Comparison of ENCODE assay signal across 12 mouse cellular contexts in the genomic region with DNA sequence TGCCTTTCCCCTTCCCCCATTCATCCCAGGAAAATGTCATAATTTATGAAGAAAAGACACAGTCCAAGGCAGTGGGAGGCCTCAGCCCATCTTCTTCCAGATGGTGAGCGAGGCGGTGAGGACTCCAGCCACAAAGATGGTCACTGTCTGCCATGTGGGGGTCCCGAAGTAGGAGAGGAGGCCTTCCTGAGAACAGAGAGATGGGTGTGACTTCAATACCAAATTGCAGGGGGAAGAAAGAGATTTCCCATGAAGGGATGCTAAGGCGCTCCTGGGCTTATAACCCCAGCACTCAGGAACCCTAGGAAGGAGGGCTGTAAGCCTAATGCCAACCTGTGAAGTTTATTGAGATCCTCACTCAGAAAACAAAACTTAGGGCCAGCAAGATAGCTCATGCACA. TPM values are rescaled to one million over a fixed set of nuclear protein-coding genes. Genes with fewer than 3 reads are reported as not detected.
DNase-seq lines count a peak whose midpoint lies in the region; ATAC-seq and TF ChIP-seq lines count a peak whose summit lies in the region.
"Had no signal": no experiment of that assay in that cellular context is flagged by ENCODE, and none has a peak within 500 bp of the region (broad histone marks: within the 10 kb centered on the region; RNA-seq: fewer than 3 reads in every experiment).

No protein-coding gene starts in this region.

- H3K36me3 ChIP-seq in lung, embryonic 16.5 days (ENCODE audit: control insufficient read depth, insufficient read depth, low read length), result peaks cover 29% of the 10 kb centered on the region
- H3K36me3 ChIP-seq in forebrain, embryonic 13.5 days (ENCODE audit: poor library complexity, severe bottlenecking), result peaks cover 63% of the 10 kb centered on the region
- H3K36me3 ChIP-seq in myocyte (ENCODE audit: control insufficient read depth, insufficient read depth), result peaks cover 40% of the 10 kb centered on the region

- peak; percentile 93 for DNase-seq in heart, adult 11 months
- no peak for DNase-seq in heart, adult 8-10 months (ENCODE audit: low spot score)
- DNase-seq in lung, adult 2 months, result no peak
- DNase-seq in cerebellum, postnatal 36 days, result no peak
- DNase-seq in cerebellum, adult 9-10 months, result no peak
- DNase-seq: cerebellum, adult 8-10 months; gastrocnemius, postnatal 25 days; layer of hippocampus, adult 9-11 months; right cerebral cortex, postnatal 4 days had no signal

- peaks cover 57% of the 10 kb centered on the region for H3K79me2 ChIP-seq in myocyte (ENCODE audit: control insufficient read depth, insufficient read depth)

- no peak overlapping the region for H3ac ChIP-seq in myocyte (ENCODE audit: control insufficient read depth, insufficient read length)

- TF ChIP-seq POLR2A in lung, adult 2 months (IDR thresholded peaks at IDR 0.05; ENCODE audit: borderline replicate concordance, extremely low read depth, low read depth, low read length), result no peak
- TF ChIP-seq POLR2A in myocyte (IDR thresholded peaks at IDR 0.05; ENCODE audit: insufficient read length, low read depth), result no peak

- H3K27me3 ChIP-seq in lung, embryonic 16.5 days (ENCODE audit: control insufficient read depth, insufficient read depth, low read depth, low read length), result no peaks in the 10 kb centered on the region
- no peaks in the 10 kb centered on the region for H3K27me3 ChIP-seq in forebrain, embryonic 13.5 days
- H3K27me3 ChIP-seq in myocyte (ENCODE audit: control insufficient read depth, insufficient read depth, insufficient read length), result no peaks in the 10 kb centered on the region

- H3K4me2 ChIP-seq in lung, embryonic 16.5 days (ENCODE audit: low read depth, low read length), result no peak overlapping the region
- H3K4me2 ChIP-seq in forebrain, embryonic 13.5 days, result no peak overlapping the region
- peak overlapping the region; percentile 65 for H3K4me2 ChIP-seq in myocyte (ENCODE audit: low read depth)

- TF ChIP-seq CTCF in lung, adult 2 months (IDR thresholded peaks at IDR 0.05; ENCODE audit: insufficient read depth, low read length), result no peak

- H3K4me1 ChIP-seq in lung, embryonic 16.5 days (replicated peaks; ENCODE audit: control insufficient read depth, insufficient read depth, low read length), result peaks cover 39% of the 10 kb centered on the region
- H3K4me1 ChIP-seq in lung, adult 2 months (ENCODE audit: control insufficient read depth, insufficient read depth, low read length), result peaks cover 14% of the 10 kb centered on the region
- peaks cover 47% of the 10 kb centered on the region for H3K4me1 ChIP-seq in forebrain, embryonic 13.5 days

- no peak overlapping the region for H3K4me3 ChIP-seq in lung, embryonic 16.5 days (ENCODE audit: low read length)
- H3K4me3 ChIP-seq in lung, adult 2 months (replicated peaks; ENCODE audit: extremely low read depth, low read depth, low read length), result no peak overlapping the region
- H3K4me3 ChIP-seq in forebrain, embryonic 13.5 days, result no peak overlapping the region
- H3K4me3 ChIP-seq in myocyte, result peak overlapping the region; percentile 99

- no peak for ATAC-seq in lung, embryonic 16.5 days (ENCODE audit: low read depth)
- no peak for ATAC-seq in forebrain, embryonic 13.5 days

- H3K9me3 ChIP-seq in lung, embryonic 16.5 days (ENCODE audit: control insufficient read depth, low read length), result no peaks in the 10 kb centered on the region
- H3K9me3 ChIP-seq in forebrain, embryonic 13.5 days (replicated peaks), result no peaks in the 10 kb centered on the region

- H3K27ac ChIP-seq in lung, embryonic 16.5 days (ENCODE audit: low read length), result peak overlapping the region; percentile 93
- H3K27ac ChIP-seq in forebrain, embryonic 13.5 days, result peak overlapping the region; percentile 51

- H3K9ac ChIP-seq in lung, embryonic 16.5 days (ENCODE audit: low read length), result 0 out of 2 replicates have a peak overlapping the region, but pooled peaks have one; percentile 21
- H3K9ac ChIP-seq in forebrain, embryonic 13.5 days, result no peak overlapping the region

- WGBS in lung, embryonic 16.5 days, result 89% methylated on average over 4 of the region's 4 CpGs
- WGBS in lung, adult 2 months, result 93% methylated on average over 4 of the region's 4 CpGs
- WGBS in forebrain, embryonic 13.5 days, result 93% methylated on average over 4 of the region's 4 CpGs

TF ChIP-seq in myocyte, 11 proteins besides CTCF, POLR2A, EP300 and RAD21:
- TF ChIP-seq REST (IDR thresholded peaks at IDR 0.05; ENCODE audit: insufficient read depth, insufficient read length), result no peak
- TF ChIP-seq MAX (IDR thresholded peaks at IDR 0.05; ENCODE audit: low read depth), result no peak
- no peak for TF ChIP-seq TCF12 (IDR thresholded peaks at IDR 0.05; ENCODE audit: insufficient read depth, poor library complexity, severe bottlenecking)
- no peak for TF ChIP-seq MYOG (IDR thresholded peaks at IDR 0.05; ENCODE audit: control insufficient read depth in 1 of 3, insufficient read depth in 1 of 3, insufficient read length in 2 of 3, low read depth in 2 of 3)
- no peak for TF ChIP-seq TCF3 (IDR thresholded peaks at IDR 0.05; ENCODE audit: insufficient read length, low read depth)
- TF ChIP-seq USF1 (IDR thresholded peaks at IDR 0.05; ENCODE audit: low read depth), result no peak
- no peak for TF ChIP-seq POLR2AphosphoS2 (IDR thresholded peaks at IDR 0.05; ENCODE audit: insufficient read length, low read depth)
- TF ChIP-seq CEBPB (IDR thresholded peaks at IDR 0.05; ENCODE audit: insufficient read depth, poor library complexity, severe bottlenecking), result no peak
- no peak for TF ChIP-seq SRF (IDR thresholded peaks at IDR 0.05; ENCODE audit: control insufficient read depth, insufficient read length, low read depth)
- TF ChIP-seq E2F4 (IDR thresholded peaks at IDR 0.05; ENCODE audit: insufficient read depth), result no peak
- TF ChIP-seq MYOD1 (IDR thresholded peaks at IDR 0.05; ENCODE audit: control insufficient read depth in 1 of 3, insufficient read length in 2 of 3, low read depth in 2 of 3), result no peak
TF ChIP-seq in myocyte: peak in this region for 0.

RNA-seq across cellular contexts. Expression of gene Ftl1, which starts 2.1 kb away (rescaled TPM):
- 100 to 1,000 TPM; 164 to 329 (median 254) TPM for total RNA-seq in heart, adult 8-10 months (2022)
- 4,912 and 5,024 TPM in 2 replicates for polyA plus RNA-seq in lung, embryonic 16.5 days (2015; fragmentation: Nextera tagmentation; extraction: Ambion mirVana)
- 2,878 and 3,367 TPM in 2 replicates for polyA plus RNA-seq in lung, adult 2 months (2012; rRNA removed)
- 6,730 and 6,791 TPM in 2 replicates for polyA plus RNA-seq in forebrain, embryonic 13.5 days (2015; fragmentation: Nextera tagmentation; extraction: Ambion mirVana)
- polyA plus RNA-seq in myocyte (2012; fragmentation: generic; extraction: Trizol), result 2,413 TPM

RNA-seq across cellular contexts. Expression of gene Bax, which starts 4.9 kb away (rescaled TPM):
- 10 to 100 TPM; 24.3 to 26.9 (median 26.2) TPM for total RNA-seq in heart, adult 8-10 months (2022)
- polyA plus RNA-seq in lung, embryonic 16.5 days (2015; fragmentation: Nextera tagmentation; extraction: Ambion mirVana), result 135 and 136 TPM in 2 replicates
- 117 and 128 TPM in 2 replicates for polyA plus RNA-seq in lung, adult 2 months (2012; rRNA removed)
- polyA plus RNA-seq in forebrain, embryonic 13.5 days (2015; fragmentation: Nextera tagmentation; extraction: Ambion mirVana), result 243 and 272 TPM in 2 replicates
- 249 TPM for polyA plus RNA-seq in myocyte (2012; fragmentation: generic; extraction: Trizol)

RNA-seq across cellular contexts. Expression of gene Tulp2, which starts 19.9 kb away (rescaled TPM):
- total RNA-seq in heart, adult 8-10 months (2022), result not detected
- 0.39 and 0.57 TPM in 2 replicates for polyA plus RNA-seq in lung, embryonic 16.5 days (2015; fragmentation: Nextera tagmentation; extraction: Ambion mirVana)
- polyA plus RNA-seq in lung, adult 2 months (2012; rRNA removed), result 0.11 and 0.17 TPM in 2 replicates
- polyA plus RNA-seq in forebrain, embryonic 13.5 days (2015; fragmentation: Nextera tagmentation; extraction: Ambion mirVana), result 0.11 and 0.22 TPM in 2 replicates
- polyA plus RNA-seq in myocyte (2012; fragmentation: generic; extraction: Trizol), result 0.06 TPM
- total RNA-seq: gastrocnemius, postnatal 25 days had no signal

RNA-seq across cellular contexts. Expression of gene Ruvbl2, which starts 23.9 kb away (rescaled TPM):
- 10 to 100 TPM; 23.1 to 31.5 (median 26.8) TPM for total RNA-seq in heart, adult 8-10 months (2022)
- 159 and 160 TPM in 2 replicates for polyA plus RNA-seq in lung, embryonic 16.5 days (2015; fragmentation: Nextera tagmentation; extraction: Ambion mirVana)
- 61.1 and 61.7 TPM in 2 replicates for polyA plus RNA-seq in lung, adult 2 months (2012; rRNA removed)
- 153 and 173 TPM in 2 replicates for polyA plus RNA-seq in forebrain, embryonic 13.5 days (2015; fragmentation: Nextera tagmentation; extraction: Ambion mirVana)
- polyA plus RNA-seq in myocyte (2012; fragmentation: generic; extraction: Trizol), result 118 TPM

RNA-seq across cellular contexts. Expression of gene Gm45808, which starts 24.8 kb away (rescaled TPM):
- 1 to 10 TPM; 3.8 to 8.5 (median 7.6) TPM for total RNA-seq in heart, adult 8-10 months (2022)
- not detected in 2 replicates for polyA plus RNA-seq in lung, embryonic 16.5 days (2015; fragmentation: Nextera tagmentation; extraction: Ambion mirVana)
- not detected in 2 replicates for polyA plus RNA-seq in lung, adult 2 months (2012; rRNA removed)
- polyA plus RNA-seq in forebrain, embryonic 13.5 days (2015; fragmentation: Nextera tagmentation; extraction: Ambion mirVana), result 0.26 TPM in 1 of 2 replicates, not detected in the other
- not detected for polyA plus RNA-seq in myocyte (2012; fragmentation: generic; extraction: Trizol)
